Mouse (Mus musculus): ENCODE measurements around the gene Sptb.

Sptb gene

DNA sequence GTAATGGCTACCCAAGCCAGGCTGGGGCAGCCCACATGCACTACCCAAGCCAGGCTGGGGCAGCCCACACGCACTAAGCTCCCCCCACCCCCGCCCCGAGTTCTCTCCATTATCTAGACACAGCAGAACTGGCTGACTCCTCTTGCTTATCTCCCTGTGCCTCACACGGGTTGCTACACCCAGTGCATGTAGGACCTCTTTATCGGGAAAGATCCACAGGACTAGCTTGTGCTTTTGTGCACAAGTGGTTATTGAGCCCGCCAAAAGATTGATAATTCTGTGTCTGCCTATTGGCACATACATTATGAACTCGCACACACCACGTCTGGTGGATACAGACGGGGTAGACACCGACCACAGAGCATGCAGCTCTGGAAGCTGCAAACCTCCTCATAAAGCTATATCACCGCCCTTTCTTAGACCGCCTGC is 36.5 kb downstream of the Sptb start:
- DNase-seq (ENCODE audit: low spot score in 2 of 2) = no peak

DNA sequence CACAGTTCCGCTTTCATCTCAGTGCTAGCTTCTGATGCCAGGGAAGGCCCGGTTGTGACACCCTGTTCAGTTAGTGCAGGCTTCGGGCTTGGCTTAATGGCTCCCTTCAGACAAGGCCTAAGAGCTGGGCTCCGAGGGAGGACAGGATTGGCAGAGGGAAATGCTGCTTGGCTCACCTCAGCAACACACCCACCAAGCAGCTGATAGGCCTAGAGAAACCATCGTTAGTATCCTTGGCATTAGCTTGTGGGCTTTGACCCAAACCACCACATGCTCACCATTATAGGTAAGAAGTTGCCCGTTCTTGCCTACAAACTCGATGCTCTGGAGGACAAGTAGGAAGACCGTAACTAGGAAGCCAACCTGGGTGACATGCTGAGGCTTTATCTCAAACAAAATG is 38.3 kb downstream of the Sptb start:
- no peak for DNase-seq (ENCODE audit: low spot score in 2 of 2)

DNA sequence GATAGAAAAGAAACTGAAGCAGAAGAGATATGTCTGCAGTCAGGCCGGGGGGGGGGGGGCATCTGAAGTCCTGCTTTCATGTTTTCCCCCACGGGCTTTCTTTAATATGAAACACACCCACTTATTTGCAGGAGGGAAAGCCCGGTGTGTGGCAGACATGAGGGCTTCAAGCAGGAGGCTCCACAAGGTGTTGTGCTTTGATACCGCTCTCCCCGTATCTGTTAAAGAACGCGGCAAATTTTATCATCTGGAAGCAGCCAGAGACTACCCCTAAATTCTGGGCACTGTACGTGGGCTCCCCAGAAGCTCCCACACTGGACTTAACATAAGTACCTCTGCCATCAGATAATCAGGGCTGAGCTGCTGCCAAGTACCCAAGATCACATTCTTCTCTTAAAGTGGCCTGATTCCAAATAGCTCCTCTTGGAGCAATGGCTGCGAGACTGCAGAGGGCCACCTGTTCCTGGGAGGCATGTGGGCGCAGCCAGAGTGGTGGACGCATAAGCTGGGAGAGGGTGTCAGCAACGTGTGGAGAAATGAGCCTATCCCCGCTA is 39.7 kb downstream of the Sptb start:
- no peak for DNase-seq (ENCODE audit: low spot score in 2 of 2)

DNA sequence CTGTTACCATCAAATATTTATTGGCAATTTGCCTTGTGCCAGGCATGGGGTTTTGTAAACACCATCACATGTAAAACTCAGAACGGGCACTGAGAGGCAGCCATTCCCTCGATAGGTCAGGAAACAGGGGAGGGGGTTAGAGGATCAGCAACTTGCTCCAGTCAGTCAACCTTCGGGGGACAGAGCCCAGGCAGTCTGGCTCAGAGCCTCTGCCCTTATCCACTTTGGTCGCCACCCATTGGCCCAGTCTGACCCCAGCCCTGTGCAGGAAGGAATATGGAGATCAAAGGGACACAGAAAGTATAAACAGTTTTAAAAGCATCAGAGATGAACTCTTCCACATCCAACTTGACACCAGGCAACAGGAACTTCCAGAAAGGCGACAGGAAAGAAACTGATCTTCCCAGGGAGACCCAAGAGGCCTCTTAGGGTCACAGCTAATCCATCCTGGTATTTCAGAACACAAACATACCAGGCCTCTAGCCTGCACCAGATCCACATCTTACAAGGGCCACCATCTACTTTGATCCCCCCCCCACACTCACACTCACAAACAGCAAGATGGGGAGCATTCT is 40.3 kb downstream of the Sptb start:
- DNase-seq (ENCODE audit: low spot score in 2 of 2) = no peak

DNA sequence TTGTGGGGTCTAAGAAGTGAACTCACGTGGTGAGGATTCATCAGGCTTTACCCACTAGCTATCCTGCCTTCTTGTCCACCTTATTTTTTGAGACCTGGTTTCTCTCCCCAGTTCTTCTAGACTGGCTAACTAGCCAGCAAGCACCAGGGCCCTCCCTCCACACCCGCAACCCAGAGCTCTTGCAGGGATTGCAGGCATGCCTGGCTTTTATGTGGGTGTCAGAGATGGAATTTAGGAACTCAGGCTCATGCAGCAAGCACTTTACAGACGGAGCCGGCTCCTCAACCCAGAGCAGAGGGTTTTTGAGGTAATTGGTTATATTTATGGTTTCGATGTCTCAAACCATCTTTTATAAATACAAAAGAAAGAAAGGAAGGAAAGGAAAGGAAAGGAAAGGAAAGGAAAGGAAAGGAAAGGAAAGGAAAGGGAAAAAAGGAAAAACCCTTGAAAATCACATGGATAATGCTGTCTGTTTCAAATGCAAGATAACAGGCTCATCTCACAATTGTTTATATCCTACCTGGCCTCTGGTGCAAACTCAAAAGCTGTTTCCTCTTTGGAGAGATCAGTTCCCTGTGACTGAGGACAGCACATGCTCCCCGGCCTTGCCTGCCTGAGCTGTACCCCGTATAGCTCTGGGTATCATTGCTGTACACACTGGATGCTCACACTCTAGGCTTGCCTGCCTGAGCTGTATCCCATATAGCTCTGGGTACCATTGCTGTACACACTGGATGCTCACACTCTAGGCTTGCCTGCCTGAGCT is 41.5 kb downstream of the Sptb start:
- DNase-seq (ENCODE audit: low spot score in 2 of 2) = no peak

DNA sequence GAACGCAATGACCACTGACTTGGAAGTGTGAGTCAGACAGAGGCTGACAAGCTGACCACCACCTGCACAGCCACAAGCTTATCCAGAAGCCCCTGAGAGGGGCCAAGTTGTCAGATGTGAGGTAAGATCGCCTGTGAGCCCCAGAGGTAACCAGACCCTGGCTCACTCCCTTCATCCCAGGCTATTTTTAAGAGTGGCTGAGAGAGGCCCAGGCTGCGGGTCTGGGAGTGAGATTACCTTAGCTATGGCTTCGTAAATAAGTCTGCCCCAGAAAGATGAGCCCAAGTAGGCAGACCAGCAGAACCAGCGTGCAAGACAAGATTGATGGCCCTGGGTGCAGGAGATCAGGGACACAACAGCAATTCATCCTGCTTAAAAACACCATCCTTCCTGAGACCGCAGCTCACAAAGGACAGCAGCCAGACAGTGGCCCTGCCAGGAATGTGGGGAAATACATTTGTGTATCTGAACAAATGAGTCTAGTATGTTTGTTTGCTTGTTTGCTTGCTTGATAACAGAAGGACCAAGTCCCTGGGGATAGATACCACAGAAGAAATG is 58.5 kb downstream of the Sptb start:
- DNase-seq (ENCODE audit: low spot score in 2 of 2) = no peak

DNA sequence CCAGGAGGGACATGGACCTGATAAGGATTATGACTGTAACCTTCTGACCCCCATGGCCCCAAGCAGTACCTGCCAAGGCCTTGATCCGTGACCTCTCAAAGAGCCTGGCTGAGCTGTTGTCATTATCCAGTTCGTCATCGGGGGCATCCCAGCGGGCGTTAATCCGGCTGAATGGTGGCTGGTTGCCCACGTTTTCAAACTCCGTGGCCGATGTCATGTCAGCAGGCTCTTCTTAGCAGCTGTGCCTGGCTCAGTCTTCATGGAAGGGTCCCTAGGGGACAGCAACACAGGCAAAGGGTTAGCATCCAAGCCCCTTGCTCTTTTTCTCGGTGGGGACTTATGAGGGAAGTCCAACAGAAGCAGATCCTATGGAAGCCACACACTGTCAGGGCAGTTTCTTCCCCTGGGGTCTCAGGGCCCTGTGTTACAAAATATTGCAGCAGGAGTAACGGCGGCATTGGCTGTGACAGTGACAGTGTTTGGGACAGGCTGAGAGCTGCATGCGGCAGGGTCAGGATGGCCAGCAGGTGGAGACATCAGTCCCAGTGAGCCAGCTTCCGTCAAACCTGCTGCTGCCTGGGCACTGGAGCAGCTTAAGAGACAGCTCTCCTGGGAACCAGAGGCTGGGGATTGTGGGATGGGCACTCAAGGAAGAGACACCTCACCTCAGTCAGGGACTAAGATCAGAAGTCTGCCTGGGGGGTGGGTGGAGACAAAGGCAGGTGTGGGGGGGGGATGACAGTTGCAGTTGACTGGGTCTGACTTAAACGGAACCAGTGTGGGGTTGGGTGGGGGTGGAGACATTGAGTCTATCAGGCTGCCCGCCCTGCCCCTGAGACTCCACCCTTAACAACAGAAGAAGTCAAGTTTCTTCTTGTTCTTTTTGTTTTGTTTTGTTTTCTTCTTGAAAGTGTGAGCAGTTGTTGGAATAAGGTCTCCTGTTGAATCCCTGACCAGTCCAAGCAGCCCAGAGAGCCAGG is 60.3 kb downstream of the Sptb start:
- peak in 1 of 2 experiments; percentile 54 for DNase-seq (ENCODE audit: low spot score in 2 of 2)

DNA sequence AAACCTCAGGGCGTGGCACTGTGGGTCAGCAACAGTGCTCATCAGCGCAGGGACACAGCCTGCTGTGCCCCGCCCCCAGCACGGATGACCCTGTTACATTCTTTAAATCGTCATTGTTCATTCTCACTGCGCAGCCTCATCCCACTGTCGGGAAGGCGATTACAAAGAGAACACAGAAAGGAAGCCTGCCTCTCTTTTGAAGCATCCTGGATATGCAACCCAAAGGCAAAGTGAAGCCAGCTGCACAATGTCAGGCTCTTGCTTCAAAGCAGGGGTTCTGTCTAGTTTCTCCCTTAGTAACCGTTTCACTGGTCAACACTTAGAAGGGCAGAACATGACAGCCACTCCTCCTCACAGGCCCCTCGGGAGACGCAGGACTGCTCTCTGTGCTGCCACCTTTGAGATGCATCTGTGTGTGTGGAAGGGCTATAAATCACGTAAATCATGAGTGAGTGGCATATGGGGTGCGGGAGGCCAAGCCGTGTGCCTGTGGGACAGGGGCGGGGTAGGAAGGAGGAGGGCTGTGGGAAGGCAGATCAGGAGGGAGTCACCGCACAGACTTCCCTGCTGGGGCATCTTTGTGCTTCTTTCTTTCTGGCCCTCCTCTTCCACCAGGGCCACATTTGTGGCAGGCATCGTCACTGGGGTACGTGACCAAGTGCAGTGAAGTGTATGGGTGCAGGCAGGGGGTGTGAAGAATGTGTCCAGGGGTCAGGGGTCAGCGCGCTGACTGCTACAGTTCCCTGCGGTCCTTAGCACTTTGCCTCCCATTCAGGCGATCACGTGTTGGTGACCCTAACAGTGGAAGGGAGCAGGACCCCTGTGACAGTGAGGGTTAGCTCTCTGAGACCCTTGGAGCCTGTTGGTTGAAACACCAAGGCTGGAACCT is 64.9 kb downstream of the Sptb start:
- DNase-seq (ENCODE audit: low spot score in 2 of 2) = no peak

DNA sequence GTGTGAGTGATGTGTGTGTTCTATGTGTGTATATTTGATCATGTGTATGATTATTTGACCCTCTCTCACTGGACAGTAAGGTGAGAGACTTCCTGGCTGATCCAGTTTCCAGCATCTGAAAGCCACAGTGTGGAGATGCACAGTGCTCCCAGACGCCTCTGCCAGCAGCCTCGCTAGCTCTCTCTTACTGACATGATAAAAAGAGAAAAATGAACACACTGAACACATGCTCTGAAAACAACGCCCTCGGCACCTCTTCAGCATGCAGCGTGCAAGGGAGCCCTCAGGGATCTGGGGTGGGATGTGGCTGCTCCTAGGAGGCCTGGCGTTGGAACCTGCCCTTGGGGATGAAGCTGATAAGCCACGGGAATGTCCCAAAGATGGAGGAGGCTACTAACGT is 66.7 kb downstream of the Sptb start:
- DNase-seq (ENCODE audit: low spot score in 2 of 2) = no peak

DNA sequence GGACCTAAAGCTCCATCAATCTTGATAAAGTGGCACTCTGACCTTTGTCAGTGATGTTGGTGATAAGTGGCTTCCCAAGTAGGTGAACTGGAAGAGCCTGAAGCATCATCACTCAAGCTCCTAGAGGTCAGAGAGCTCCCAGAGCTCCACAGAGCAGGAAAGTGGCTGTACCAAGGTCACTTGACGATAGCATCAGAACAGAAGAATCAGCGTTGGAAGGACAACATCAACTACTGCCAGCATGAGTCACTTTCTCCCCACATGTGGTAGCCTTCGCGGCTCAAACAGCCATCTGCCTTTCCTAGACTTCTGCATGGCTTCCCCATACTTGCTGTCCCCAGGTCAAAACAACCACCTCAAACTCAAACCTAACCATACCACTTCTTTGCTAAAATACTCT is 67.7 kb downstream of the Sptb start:
- no peak for DNase-seq (ENCODE audit: low spot score in 2 of 2)

DNA sequence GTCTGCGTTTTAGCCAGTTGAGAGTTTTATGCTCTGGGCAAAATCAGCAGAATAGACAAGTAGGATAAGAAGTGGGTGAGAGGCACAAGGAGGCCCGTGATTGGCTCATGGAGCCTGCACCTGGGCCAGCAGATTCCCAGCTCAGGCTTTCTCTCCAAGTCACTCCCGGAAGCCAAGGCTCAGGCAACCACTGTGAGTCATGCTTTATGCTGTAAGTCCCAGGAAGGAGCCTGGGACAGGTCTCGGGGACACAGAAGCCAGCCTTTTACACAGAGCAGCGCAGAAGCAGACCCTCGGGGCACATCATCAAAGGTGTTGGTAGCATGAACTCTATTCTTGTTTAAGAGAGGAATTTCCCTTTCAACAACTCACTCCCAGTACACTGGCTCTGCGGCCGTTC is 69.7 kb downstream of the Sptb start:
- DNase-seq (ENCODE audit: low spot score in 2 of 2) = no peak

DNA sequence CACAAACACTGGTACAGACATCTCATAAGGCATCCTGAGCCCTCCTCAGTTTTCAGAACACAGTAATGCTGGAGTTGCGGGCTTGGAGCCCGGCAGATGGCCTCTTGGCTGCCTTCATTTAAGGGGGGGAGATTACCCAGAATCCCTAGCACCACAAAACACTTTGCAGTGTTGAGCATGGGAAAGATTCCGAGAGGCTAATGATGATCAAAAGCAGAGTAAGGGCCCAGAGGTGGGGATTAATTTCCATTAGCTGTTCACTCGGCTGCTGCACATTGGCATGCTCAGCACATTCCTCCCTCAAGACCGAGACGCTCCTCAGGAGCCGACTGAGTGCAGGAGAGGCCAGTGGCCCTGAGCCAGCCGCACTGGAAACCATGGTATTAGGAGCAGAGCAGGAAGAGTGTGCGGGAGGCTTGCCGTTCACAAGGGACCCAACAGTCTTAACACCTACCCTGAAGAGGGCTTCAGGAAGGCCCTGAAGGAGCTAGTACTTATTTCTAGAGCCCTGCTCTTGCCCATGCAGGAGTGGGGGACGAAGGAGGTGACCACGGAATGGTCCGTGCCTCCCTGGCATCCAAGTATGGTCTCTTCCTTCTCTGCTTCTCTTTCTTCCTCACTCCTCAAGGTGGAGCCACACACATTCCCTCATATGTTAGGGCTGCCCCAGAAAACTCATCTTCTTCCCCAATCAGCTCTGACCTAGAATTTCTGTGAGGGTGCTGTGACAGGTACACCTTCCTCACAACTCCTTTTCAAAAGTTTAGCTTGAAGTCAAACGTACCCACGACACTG is 75.3 kb downstream of the Sptb start:
- DNase-seq (ENCODE audit: low spot score in 2 of 2) = no peak

DNA sequence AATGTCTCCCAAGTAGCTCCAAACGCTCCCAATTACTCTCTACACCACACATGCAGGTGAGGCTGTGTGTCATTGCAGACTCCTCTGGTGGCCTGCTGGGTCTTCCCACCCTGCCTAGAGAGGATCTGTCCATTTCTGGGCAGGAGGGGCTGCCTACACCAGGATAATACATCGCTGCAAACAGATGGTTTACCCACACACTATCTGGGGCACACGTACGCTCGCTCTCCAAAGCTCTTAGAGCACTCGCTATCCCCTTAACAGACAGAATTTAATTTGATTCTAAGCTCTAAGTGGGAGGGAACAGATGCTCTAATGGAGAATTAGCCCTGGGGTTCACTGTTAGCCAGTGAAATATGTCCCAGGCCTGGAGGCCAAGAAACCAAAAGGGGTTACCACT is 87.0 kb downstream of the Sptb start:
- no peak for DNase-seq (ENCODE audit: low spot score in 2 of 2)

DNA sequence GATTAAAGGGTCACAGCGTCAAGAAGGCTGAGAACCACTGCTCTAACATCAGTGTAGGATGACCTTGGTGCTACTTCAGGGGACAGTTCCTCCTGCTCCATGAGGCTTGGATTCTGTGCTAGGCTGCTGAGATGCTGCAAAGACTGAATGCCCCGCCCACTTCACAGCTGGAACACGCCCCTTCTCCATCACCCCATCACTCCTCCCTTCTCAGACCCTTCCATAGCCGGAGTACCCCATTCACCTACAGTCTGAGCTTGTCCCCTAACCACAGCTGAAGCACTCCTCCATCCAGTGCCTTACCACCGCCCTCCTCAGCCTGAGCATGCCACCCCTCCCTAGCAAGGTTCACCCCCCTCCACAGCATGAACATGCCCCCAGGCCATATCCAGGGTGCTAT is 90.5 kb downstream of the Sptb start:
- DNase-seq (ENCODE audit: low spot score in 2 of 2) = no peak

DNA sequence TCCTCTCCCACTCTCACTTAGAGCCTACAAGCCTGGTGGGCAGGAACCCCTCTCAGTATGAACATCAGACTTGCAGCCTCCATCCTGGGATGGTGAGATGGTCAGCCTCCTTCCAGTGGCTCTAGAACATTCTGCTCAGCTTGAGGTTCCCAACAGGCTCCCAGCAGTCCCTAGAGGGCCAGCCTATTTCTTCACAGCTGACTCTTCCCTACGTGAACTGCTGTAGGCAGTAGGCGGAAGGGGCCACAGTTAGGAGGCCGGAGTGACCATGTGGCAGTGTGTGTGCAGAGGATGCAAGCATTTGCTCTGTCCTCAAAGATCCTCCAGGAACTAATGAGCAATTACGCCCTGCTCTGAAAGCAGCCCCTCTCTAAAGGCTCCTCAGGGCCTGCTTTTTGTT is 92.2 kb downstream of the Sptb start:
- no peak for DNase-seq (ENCODE audit: low spot score in 2 of 2)

DNA sequence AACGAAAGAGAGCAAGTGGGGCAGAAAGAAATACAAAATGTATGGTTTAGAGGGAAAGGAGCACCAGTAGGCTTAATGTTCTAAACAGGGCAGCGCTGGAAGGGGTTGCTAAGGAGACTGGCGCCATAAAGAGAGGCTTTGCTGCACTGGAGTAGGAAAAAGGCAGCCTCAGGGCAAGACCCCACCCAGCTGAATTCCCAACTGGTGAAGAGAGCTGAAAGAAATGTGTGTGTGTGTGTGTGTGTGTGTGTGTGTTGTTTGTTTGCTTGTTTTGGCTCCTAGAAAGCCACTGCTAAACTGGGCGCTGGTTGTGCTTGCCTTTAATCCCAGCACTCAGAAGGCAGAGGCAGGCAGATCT is 94.8 kb downstream of the Sptb start:
- no peak for DNase-seq (ENCODE audit: low spot score in 2 of 2)

DNA sequence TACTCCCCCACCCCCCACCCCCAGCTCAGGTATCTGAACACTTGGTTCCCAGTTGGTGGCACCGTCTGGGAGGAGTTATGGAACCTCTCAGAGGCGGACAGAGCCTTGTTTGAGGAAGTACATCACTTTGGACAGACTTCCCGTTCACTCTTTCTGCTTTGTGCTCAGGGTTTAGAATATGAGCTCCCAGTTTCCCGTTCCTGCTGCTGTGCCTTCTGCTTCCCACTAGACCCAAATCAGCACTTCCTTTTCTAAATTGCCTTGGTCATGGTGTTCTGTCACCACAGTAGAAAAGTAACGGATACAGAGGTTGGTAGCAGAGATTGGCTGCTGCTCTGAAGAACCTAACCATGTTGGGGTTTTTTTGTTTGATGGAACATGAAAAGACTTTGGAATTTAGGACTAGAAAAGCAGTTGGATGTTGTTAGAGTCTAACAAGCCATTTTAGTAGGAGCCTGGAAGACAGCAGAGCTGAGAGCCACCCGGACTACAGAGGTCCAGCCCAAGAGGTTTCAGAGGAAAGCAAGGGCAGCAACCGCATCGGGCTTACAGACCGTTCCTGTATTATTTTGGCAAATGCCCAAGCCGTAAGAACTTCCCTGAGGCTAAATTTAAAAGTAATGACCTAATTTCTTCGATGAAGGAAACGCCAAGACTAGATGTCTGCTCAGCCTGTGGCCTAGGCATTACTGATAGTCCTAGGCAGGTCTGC is 95.3 kb downstream of the Sptb start:
- DNase-seq (ENCODE audit: low spot score in 2 of 2) = no peak

DNA sequence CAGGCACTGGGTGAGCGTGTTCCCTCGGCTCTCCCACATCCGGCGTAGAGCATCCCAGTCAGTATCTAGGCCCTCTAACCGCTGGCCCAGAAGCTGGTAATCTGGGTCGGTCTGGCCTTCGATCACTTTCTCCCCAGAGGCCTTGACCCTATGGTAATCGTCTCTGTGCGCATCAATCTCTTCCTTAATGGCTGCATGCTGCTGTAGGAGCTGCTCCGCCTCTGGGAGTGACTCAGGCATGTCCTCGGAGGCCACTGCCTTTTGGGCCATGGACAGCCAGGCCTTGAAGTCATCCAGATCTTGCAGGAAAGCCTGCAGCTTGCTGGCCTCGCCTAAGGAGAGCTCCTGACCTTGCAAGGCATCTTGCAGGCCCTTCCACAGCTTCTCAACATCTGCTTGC is 97.7 kb downstream of the Sptb start:
- DNase-seq (ENCODE audit: low spot score in 2 of 2) = no peak

DNA sequence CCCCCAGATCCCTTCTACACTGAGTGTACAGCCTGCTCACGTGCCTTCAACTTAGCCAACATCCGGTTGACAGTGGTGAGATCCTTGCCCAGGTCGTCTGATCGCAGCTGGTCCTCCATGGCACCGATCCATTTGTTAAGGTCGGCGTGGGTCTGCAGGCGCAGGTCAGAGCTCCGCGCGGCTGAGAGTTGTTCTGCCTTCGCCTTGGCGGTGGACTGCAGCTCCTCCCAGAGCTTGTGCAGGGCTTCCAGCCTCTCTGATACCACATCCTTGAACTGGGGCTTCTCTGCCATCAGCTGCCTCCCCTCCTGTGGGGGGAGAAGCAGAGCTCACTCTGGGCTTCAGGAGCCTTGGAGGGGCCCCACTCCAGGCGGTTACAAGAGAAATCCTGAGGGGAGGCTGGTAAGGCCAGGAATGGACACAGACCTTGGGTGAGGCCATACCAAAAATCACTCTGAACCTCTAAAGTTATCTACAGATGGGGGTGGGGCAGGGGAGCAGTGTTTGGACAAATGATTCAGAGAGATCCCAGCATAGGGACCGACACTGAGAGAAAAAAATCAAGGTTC is 101.3 kb downstream of the Sptb start:
- DNase-seq (ENCODE audit: low spot score in 2 of 2) = no peak
